Mouse (Mus musculus): ENCODE data around the gene Igdcc4.

The Igdcc4 gene

DNA sequence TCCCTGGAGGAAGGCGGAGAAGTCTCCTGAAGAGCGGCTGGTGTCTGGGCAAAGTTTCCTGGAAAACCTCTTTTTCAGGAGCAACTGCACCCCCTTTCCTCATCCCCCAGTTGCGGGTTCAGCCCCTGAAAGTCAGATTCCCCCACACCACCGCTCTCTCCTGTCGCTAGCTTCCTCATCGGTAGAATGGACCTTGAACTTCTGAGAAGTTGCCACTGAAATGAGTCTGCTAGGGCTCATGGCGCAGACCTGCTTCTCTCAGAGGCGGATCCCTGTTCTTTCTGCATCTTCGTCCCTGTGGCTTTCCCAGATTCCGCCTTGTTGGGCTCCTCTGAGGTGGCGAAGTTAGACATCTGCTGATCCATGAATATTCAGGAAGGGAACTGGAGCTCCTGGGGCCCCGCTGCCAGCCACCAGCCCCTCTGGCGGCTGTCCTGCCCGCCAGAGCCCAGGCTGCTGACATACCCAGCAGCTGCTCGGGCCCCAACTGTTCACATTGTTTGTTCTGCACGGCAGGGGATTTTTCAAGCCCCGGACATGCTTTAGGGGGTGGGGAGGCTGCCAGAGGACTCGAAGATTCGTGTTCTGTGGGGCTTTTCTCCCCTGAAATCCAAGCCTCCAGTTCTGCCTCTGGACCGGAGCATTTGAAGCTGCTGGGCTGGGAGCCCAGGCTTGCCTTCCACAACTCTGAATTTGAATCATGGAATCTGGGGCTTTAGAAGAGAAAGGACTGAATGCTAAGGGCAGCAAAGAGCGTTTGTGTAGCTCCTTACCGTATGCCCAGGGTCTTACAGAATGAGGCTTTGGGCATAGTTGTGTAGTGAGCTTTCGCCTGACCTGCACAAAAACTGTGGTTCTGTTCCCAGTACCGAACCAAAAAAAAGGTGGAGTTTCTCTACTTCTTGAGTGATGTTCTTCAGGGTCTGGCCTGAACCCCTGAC is 8.1 kb downstream of the Igdcc4 start:
- in situ Hi-C loops (cut with MboI, MseI): no loop called here

DNA sequence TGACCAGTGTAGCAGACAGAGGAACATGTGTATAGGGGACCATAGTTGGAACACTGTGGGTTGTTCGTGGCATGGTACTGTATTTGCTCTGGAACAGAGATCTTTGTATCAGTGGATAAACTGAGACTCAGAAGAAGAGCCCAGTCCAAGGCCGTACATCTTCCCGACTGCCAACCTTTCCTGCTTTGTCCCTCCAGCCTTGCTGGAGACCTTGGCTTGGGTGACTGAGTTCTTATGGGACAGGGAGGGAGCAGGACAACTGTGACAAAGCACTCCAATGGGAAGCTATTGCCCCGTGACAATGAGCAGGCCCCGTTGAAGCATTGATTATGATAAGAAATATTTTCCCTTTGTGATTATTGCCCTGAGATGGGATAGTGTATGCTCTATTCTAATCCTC is 10.4 kb downstream of the Igdcc4 start:
- in situ Hi-C loops (cut with MboI, MseI): no loop called here

DNA sequence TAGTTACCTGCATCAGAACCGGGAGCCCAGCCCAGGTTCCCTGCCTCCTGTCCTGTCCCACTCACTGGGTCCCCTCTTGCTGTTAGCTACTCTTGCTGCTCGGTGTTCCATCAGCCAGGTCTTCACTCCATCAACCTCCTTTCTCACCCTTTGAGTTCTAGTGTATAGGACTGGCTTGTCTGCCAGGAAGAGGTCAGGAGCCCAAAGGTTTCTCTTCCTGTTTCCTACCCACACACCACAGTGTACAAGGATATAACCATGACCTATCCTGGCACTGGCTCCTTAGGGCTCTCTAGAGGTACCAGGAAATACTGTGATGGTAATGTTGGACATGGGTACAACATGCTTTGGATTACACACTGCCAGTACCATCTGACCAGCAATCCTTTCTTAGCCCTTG is 12.4 kb downstream of the Igdcc4 start:
- in situ Hi-C loops (cut with MboI, MseI): no loop called here

DNA sequence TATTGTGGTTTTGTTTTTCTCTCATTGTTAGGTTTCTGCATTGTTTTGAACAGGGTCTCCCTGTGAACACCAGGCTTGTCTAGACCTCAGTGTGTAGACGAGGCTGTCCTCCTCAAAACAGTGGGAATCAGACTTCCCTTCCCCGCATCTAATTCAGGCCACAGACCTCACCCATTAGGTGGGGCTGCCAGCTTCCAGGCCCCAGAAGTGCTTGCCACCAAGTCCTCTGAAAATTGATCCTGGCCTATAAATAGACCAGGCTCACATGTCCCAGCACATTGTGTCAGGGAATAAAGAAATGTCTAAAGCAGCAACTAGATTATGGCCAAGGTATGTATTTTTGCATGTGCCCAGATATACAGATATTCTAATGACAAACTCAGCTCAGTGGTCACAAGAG is 14.6 kb downstream of the Igdcc4 start:
- in situ Hi-C loops (cut with MboI, MseI): no loop called here

DNA sequence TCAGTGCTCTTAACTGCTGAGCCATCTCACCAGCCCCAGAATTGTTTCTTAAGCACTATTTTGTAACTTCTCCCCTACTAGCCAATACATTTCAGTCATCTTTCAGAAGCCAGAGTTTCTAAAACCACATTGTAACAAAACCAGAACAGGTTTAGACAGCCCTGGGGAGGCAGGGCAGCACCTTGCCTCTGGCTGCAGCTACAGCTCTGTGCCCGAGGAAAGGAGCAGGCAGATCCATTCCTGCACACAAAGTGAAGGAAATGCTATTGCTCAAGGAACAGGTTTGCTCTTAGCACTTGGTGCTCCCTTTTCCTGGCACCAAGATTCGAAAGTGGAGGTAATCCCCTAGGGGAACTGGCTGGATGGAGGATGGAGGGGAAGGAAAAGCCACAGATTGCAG is 16.2 kb downstream of the Igdcc4 start:
- in situ Hi-C loops (cut with MboI, MseI): no loop called here

DNA sequence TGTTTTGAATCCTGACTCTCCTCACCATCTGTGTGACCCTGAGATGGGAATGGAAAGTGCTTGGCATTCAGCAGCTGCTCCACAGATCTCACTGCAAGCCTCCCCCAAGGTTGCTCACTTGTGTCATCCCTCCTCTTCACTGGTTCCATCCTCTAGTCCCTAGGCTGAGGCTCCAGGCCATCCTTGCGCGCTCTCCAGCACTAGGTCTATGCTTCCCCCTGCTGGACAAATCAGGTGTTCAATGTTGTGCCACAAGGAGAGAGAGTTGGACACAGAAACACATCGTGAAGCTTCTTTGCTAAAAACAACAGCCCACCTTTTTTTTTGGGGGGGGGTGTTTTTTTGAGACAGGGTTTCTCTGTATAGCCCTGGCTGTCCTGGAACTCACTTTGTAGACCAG is 19.6 kb downstream of the Igdcc4 start:
- in situ Hi-C loops (cut with MboI, MseI): no loop called here

DNA sequence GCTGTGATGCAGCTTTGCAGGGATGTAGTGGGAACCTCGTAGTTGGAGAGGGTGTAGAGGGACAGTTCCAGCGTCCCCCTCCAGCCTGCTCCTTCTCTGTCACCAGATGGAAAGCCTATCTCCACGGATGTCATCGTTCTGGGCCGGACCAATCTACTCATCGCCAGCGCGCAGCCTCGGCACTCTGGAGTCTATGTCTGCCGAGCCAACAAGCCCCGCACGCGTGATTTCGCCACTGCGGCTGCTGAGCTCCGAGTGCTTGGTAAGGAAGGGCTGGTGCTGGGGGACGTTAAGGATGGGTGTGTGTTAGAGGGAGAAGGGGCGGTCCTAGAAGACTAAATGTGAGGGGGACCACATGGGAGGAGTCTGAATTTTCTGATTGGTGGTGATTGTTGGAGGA is 21.3 kb downstream of the Igdcc4 start:
- in situ Hi-C loops (cut with MboI, MseI): no loop called here

DNA sequence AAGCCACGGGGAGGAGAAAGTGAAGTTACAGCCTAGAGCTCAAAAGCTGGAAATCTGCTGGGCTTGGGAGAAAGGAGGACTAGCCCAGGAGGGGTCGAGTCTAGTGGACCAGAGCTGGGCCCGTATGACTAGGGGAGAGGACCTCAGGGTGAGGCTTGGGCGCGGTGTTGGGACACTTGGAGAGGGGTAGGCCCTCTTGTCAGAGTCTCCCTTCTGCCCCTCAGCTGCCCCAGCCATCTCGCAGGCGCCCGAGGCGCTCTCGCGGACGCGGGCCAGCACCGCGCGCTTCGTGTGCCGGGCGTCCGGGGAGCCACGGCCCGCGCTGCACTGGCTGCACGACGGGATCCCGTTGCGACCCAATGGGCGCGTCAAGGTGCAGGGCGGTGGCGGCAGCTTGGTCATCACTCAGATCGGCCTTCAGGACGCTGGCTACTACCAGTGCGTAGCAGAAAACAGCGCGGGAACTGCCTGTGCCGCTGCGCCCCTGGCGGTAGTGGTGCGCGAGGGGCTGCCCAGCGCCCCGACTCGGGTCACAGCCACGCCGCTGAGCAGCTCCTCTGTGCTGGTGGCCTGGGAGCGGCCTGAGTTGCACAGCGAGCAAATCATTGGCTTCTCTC is 22.4 kb downstream of the Igdcc4 start:
- in situ Hi-C loops (cut with MboI, MseI): no loop called here

DNA sequence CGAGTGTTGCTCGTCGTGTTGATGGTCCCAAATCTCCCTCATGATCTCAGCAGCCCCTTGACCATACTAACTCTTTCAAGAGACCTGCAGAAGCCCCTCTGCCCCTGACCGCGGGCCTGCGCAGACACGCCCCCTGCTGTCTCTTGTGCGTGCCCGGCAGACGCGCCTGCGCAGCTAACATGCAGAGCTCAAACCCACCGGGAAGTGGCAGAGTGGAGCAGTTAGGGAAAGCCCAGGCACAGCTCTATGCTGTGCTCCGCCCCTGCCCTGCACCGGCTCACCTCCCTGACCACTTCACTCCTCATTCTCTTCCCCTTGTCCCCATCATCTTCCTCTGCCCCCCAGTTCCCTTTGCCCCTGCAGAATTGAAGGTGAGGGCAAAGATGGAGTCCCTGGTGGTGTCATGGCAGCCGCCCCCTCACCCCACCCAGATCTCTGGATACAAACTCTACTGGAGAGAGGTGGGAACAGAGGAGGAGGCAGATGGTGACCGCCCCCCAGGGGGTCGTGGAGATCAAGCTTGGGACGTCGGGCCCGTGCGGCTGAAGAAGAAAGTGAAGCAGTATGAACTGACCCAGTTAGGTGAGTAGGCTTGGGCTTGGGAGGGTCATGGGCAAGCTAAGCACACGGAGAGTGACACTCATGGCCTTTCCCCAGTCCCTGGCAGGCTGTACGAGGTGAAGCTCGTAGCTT is 27.0 kb downstream of the Igdcc4 start:
- in situ Hi-C loops (cut with MboI, MseI): no loop called here

DNA sequence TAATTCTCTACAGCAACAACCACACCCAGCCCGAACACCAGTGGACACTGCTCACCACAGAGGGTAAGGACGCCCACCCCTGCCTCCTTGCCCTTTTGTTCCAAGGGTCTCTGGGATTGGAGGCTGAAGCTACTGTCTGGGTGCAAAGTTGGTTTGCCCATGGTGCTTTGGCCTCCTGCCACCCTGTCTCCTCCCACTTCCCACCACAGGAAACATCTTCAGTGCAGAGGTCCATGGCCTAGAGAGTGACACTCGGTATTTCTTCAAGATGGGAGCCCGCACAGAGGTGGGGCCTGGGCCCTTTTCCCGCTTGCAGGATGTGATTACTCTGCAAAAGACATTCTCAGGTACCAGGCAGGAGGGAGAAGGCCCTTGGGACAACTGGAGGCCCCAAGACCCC is 30.4 kb downstream of the Igdcc4 start:
- in situ Hi-C loops (cut with MboI, MseI): loop anchor here (5.0 kb wide), 1 partner anchor 41 kb away; no protein-coding TSS in a partner anchor

DNA sequence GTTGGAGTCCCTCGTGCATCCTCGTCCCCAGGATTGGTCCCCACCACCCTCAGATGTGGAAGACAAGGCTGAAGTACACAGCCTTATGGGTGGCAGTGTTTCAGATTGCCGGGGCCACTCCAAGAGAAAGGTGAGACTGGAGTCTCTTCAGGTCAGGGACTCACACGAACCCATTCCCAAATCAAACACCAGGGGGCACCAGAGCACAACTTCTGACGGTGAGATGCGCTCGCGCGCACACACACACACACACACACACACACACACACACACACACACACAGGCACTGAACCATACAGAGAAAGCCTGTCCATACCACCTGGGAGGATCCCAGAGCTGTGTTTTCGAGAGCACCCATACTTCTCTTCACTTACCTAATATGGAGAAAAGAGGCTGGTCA is 32.5 kb downstream of the Igdcc4 start:
- in situ Hi-C loops (cut with MboI, MseI): loop anchor here (5.0 kb wide), 1 partner anchor 39 kb away; no protein-coding TSS in a partner anchor

DNA sequence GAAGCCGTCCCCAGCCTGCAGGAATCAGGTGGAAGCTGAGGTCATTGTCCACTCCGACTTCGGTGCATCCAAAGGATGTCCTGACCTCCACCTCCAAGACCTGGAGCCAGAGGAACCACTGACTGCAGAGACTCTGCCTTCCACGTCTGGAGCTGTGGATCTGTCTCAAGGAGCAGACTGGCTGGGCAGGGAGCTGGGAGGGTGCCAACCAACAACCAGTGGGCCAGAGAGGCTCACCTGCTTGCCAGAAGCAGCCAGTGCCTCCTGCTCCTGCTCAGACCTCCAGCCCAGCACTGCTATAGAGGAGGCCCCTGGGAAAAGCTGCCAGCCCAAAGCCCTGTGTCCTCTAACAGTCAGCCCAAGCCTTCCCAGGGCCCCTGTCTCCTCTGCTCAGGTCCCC is 33.8 kb downstream of the Igdcc4 start:
- in situ Hi-C loops (cut with MboI, MseI): no loop called here

DNA sequence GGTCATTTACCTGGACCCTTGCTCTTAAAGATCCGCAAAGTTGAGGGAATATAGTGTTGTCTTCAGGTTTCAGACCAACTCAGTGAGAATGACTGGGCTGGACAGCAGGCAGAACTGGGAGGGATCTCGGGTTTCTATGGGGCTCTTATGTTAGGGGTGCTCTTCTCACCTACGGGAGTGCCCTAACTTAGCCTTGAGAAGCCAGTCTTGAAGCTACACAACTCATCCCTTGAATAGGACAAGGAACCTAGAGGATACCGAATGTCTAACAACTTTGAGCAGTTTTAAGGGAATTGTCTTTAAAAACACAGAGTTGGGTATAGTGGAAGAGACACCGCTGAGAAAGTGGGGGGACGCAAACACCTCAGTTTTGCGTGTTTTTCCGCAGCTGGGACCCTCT is 39.2 kb downstream of the Igdcc4 start:
- in situ Hi-C loops (cut with MboI, MseI): no loop called here

DNA sequence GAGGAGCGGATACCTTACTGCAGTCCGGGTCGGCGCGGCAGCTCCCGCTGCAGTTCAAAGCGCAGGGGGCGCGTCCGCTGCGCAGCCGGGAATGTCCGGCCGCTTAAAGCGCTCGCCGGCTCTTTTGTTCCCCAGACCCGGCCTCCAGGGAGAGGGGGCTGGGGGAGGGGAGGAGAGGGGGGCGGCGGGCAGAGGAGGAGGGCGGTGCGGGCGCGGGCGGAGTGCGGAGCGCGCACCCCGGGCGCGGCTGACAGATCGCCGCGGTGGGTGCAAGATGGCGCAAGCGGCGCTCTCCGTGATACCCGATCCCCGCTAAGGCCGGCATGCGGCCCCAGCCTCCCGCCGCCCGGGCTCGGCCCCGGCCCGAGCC is 39.6 kb downstream of the Igdcc4 start, which contains the start of gene Igdcc3:
Gene Igdcc3, plus strand, starts transcription at position 254 of the 370 bp plus-strand sequence.
- in situ Hi-C loops (cut with MboI, MseI): no loop called here

DNA sequence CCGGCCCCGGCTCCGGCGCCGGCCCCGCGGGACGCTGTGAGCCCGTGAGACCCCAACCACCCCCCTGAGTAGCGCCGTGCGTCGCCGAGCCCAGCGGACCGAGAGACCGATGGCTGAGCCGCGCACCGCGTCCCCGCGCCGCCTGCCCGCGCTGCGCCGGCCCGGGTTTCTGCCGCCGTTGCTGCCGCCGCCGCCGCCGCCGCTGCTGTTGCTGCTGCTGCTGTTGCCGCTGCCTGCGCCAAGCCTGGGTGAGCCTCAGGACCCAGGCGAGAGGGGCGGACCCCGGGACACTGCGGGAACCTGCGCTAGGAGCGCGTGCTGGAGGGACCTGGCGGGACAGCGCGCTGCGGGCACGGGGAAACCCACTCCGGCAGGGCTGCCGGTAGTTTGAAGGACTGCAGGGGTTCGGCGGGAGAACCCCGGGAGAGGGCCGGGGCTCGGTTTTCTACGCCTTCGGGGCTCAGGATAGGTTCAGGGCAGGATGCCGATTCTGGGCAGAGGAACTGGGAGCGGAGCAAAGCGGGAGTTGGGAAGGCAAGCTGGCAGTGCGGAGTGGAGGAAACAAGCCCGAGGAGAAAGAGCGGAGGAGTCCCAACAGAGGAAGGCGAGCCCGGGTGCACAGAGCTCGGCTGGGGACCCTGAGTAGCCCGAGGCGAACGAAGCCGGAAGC is 40.2 kb downstream of the Igdcc4 start:
- in situ Hi-C loops (cut with MboI, MseI): no loop called here

DNA sequence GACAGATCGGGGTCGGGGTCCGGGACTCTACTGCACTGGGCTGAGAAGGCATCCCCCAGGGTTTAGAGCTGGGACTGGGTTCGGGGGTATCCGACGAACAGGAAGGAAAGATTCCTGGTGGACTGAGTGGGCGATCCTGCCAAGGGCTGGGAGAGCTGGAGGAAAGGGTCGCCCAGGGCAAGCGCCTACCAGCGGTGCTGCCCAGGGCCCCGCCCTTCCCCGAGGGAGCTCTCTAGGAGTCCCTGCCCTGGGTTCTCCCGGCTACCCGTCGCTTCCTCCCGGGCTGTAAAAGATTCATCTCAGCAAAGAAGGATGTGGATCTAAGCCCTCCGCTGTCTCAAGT is 40.7 kb downstream of the Igdcc4 start:
- in situ Hi-C loops (cut with MboI, MseI): no loop called here

DNA sequence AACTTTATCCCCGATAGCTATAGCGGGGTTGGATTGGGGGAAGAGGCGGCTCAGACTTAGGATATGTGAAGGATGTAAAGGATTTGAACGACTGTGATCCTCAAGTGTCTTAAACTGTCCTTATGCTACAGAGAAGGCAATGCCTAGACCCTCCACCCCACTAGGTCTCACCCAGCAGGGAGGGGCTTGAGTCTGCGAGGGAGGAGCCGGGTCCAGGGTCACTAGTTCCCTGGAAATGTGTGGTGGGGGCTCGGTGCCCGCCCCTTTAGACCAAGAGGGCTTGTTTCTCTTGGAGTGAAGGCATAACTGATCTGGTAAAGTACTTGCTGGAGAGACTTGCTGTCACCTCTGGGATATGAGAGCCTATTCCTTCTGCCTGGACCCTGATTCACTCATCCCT is 41.1 kb downstream of the Igdcc4 start:
- in situ Hi-C loops (cut with MboI, MseI): no loop called here

DNA sequence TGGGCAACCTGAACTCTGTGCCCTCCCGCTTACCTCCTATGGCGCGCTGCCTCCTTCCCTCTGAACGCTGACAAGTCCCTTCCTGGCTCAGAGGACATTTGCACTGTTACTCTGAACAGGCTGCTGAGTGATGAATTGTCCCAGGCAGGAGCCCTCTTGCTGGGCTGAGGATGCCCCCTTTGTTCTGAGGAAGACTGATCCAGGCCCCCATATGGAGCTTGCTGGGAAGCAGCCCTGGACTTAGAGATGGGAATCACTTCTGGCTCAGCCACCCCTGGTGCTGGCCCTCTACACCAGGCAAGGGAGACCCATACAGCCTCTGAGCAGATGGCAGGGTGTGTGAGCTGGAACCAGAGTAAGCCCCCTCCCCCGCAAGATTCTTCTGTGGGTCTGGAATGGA is 44.7 kb downstream of the Igdcc4 start:
- in situ Hi-C loops (cut with MboI, MseI): no loop called here

DNA sequence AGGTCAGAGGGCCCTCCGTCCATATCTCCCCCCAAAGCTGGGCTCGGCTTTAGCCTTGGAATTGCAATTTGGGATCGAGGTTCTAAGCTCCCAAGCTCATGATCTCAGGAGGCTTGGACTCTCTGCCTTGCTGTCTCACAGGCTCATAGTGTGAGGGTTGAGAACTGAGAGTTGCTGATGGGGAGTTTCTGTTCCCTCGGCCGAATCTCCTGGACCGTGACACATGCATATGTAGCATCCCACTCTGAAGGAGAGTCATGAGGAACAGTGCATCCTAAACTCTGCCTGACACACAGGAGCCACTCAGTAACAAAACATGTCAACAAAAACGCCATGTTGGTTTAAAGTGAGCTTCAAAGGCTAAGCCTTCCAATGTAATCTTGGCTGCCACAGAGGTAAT is 47.2 kb downstream of the Igdcc4 start:
- in situ Hi-C loops (cut with MboI, MseI): no loop called here

DNA sequence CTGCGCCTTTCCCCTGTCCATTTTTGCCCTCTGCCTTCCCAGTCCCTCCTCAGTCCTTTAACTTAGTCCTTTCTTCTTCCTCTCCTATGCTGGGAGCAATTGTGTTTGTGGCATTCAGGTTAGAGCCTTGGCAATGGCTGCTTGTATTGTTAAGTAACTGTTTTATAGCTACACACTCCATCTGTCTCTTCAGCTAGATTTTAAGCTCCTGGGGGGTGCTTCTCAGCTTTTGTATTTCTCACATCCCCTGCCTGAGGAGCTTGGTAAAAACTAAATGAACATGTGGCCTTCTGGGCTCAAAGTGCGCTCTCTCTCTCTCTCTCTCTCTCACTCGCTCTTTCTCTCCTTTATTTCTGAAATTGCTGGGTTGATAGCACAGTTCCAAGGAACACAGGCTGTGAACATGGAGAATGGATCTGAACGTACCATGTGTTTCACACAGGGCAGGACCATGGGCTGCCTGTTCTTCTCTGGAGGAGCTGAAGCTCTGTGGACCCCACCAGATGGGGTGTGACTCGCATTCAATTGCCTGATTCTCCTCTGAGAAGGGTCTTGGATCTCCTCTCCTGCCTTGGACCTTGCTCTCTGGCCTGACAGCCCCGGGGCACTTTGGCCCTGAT is 51.5 kb downstream of the Igdcc4 start:
- in situ Hi-C loops (cut with MboI, MseI): no loop called here

DNA sequence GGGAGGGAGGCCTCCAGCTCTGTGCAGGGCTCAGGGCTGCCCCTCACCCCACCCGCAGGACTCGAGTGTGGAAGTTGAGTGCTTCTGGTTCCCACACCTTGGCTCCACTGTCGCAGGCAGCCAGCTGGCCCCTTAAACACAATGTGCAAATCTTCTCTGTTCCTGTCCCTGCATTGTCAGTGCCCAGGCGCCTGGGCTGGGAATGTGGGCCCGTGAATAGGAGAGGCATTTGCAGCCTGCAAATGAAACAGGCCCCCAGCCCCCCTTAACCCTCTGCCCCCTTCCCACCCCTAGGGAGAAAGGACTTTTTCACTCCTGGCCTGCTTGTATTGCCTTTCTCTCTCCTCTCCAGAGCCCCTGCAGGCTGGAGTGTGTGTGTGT is 52.0 kb downstream of the Igdcc4 start:
- in situ Hi-C loops (cut with MboI, MseI): no loop called here

All from T-helper 2 cell (primary cell).